Mouse (Mus musculus) liver, embryonic 16.5 days (tissue): ENCODE results near the gene Lrrc45. TPM values are rescaled to one million over a fixed set of nuclear protein-coding genes. Genes with fewer than 3 reads are reported as not detected.
A peak's percentile ranks its signal among the peaks of the same experiment; 100 is the strongest.

Experiments
- ATAC-seq: fragments of 200-750 bp; cut with Nextera tagmentation; 2 replicates; pipeline ENCODE4 v1.8.0; 2017; ENCODE audit warnings: low read depth, mild to moderate bottlenecking, moderate number of reproducible peaks, moderate library complexity
- H3K27ac ChIP-seq: fragments of 300-500 bp; sonication (generic); 2 replicates; pipeline ENCODE4 v1.5.1; 2014; ENCODE audit warnings: mild to moderate bottlenecking, low read length
- H3K27me3 ChIP-seq: fragments of 300-500 bp; sonication (generic); 2 replicates; pipeline ENCODE4 v1.6.1; 2014; ENCODE audit warnings: low read depth, low read length, mixed read lengths; ENCODE audit not compliant: control insufficient read depth, insufficient read depth
- H3K36me3 ChIP-seq: fragments of 300-500 bp; sonication (generic); 2 replicates; pipeline ENCODE4 v1.6.1; 2014; ENCODE audit warnings: mild to moderate bottlenecking; ENCODE audit not compliant: control insufficient read depth, insufficient read depth
- H3K4me1 ChIP-seq: fragments of 300-500 bp; sonication (generic); 2 replicates; pipeline ENCODE4 v1.6.1; 2014; ENCODE audit warnings: low read depth, low read length, mixed read lengths; ENCODE audit not compliant: control insufficient read depth
- H3K4me2 ChIP-seq: fragments of 300-500 bp; sonication (generic); 2 replicates; pipeline ENCODE4 v1.6.1; 2014; ENCODE audit warnings: low read depth, low read length, mixed read lengths
- H3K4me3 ChIP-seq: fragments of 300-500 bp; sonication (generic); 2 replicates; pipeline ENCODE4 v1.5.1; 2014; ENCODE audit warnings: low read depth, mild to moderate bottlenecking, low read length
- H3K9ac ChIP-seq: fragments of 300-500 bp; sonication (generic); 2 replicates; pipeline ENCODE4 v1.6.1; 2014; ENCODE audit warnings: low read depth, low read length
- H3K9me3 ChIP-seq: fragments of 300-500 bp; sonication (generic); replicated peaks from 2 replicates; pipeline ENCODE4 v1.6.1; 2016; ENCODE audit warnings: low read length; ENCODE audit not compliant: control insufficient read depth
- WGBS: fragments of 180-500 bp; shearing (Covaris S2); extraction: QIAGEN DNeasy Blood & Tissue Kit; methylation state at CpG from one replicate; pipeline ENCODE4 v1.1.7; 2014; ENCODE audit not compliant: insufficient replicate concordance; 5-methylcytosine and 5-hydroxymethylcytosine counted together
- polyA plus RNA-seq: library from polyadenylated mRNA; unstranded; fragments of >200 nt; fragmentation: Nextera tagmentation; extraction: Ambion mirVana; gene quantifications from 2 replicates; pipeline ENCODE4 v1.2.1, GENCODE M21; 2015

The Lrrc45 gene
- polyA plus RNA-seq, 1 experiment from 2014 or later, result 9.7 TPM

- no peak for ATAC-seq
- 76% methylated on average over 5 of the region's 5 CpGs for WGBS
- Histone ChIP-seq H3K36me3 (no peaks in the 10 kb centered on the region), H3K4me3 (no peak overlapping the region), H3K27me3 (no peaks in the 10 kb centered on the region), H3K9ac (no peak overlapping the region), H3K9me3 (no peaks in the 10 kb centered on the region), H3K4me1 (peaks cover 20% of the 10 kb centered on the region), H3K27ac (no peak overlapping the region), H3K4me2 (no peak overlapping the region)
Measured at GRCm38 (mm10) chr11:120710672-120711071, 3.1 kb upstream of the Lrrc45 start.

- no peak overlapping the region for H3K27ac ChIP-seq
- no peaks in the 10 kb centered on the region for H3K27me3 ChIP-seq
- WGBS, result 68% methylated on average over 8 of the region's 8 CpGs
- no peak overlapping the region for H3K9ac ChIP-seq
- H3K36me3 ChIP-seq, result no peaks in the 10 kb centered on the region
- H3K4me1 ChIP-seq, result peaks cover 20% of the 10 kb centered on the region
- H3K4me2 ChIP-seq, result peak overlapping the region; percentile 100; the same call in 1 of the 2 replicates
- no peak for ATAC-seq
- no peak overlapping the region for H3K4me3 ChIP-seq
- H3K9me3 ChIP-seq, result no peaks in the 10 kb centered on the region
Measured at GRCm38 (mm10) chr11:120711980-120712604, 1.6 kb upstream of the Lrrc45 start.

- no peaks in the 10 kb centered on the region for H3K9me3 ChIP-seq
- ATAC-seq, result peak; percentile 5
- peak overlapping the region; percentile 72 for H3K4me3 ChIP-seq
- H3K36me3 ChIP-seq, result no peaks in the 10 kb centered on the region
- H3K4me1 ChIP-seq, result peaks cover 20% of the 10 kb centered on the region
- under 1% methylated on average over 38 of the region's 38 CpGs for WGBS
- H3K4me2 ChIP-seq, result peak overlapping the region; percentile 100
- H3K27me3 ChIP-seq, result no peaks in the 10 kb centered on the region
- H3K27ac ChIP-seq, result peak overlapping the region; percentile 58
- peak overlapping the region; percentile 69 for H3K9ac ChIP-seq
Measured at GRCm38 (mm10) chr11:120712771-120713568, 755 bp upstream of the Lrrc45 start.

- peaks cover 20% of the 10 kb centered on the region for H3K4me1 ChIP-seq
- no peaks in the 10 kb centered on the region for H3K27me3 ChIP-seq
- WGBS, result 32% methylated on average over 10 of the region's 10 CpGs
- peak overlapping the region; percentile 68 for H3K4me3 ChIP-seq
- no peaks in the 10 kb centered on the region for H3K9me3 ChIP-seq
- H3K27ac ChIP-seq, result no peak overlapping the region
- no peak for ATAC-seq
- H3K36me3 ChIP-seq, result no peaks in the 10 kb centered on the region
- H3K9ac ChIP-seq, result peak overlapping the region; percentile 75
- peak overlapping the region; percentile 99 for H3K4me2 ChIP-seq
Measured at GRCm38 (mm10) chr11:120714546-120714945, 821 bp downstream of the Lrrc45 start.

- H3K9ac ChIP-seq, result no peak overlapping the region
- no peaks in the 10 kb centered on the region for H3K9me3 ChIP-seq
- H3K4me1 ChIP-seq, result peaks cover 20% of the 10 kb centered on the region
- H3K27me3 ChIP-seq, result no peaks in the 10 kb centered on the region
- no peak overlapping the region for H3K4me3 ChIP-seq
- no peak overlapping the region for H3K27ac ChIP-seq
- no peak overlapping the region for H3K4me2 ChIP-seq
- H3K36me3 ChIP-seq, result no peaks in the 10 kb centered on the region
- WGBS, result 79% methylated on average over 9 of the region's 9 CpGs
- no peak for ATAC-seq
Measured at GRCm38 (mm10) chr11:120715131-120715530, 1.4 kb downstream of the Lrrc45 start.

GRCm38 (mm10) chr11:120719242-120719641 is 5.5 kb downstream of the Lrrc45 start:
- Histone ChIP-seq H3K4me3 (no peak overlapping the region), H3K27me3 (peaks cover 24% of the 10 kb centered on the region), H3K36me3 (no peaks in the 10 kb centered on the region), H3K9ac (no peak overlapping the region), H3K4me1 (peaks cover 24% of the 10 kb centered on the region), H3K4me2 (no peak overlapping the region), H3K9me3 (no peaks in the 10 kb centered on the region), H3K27ac (no peak overlapping the region)
- WGBS, result 86% methylated on average over 9 of the region's 9 CpGs
- no peak for ATAC-seq

GRCm38 (mm10) chr11:120719841-120720376 is 6.2 kb downstream of the Lrrc45 start:
- no peaks in the 10 kb centered on the region for H3K36me3 ChIP-seq
- WGBS, result 76% methylated on average over 13 of the region's 13 CpGs
- no peak overlapping the region for H3K9ac ChIP-seq
- no peak for ATAC-seq
- no peak overlapping the region for H3K4me2 ChIP-seq
- no peaks in the 10 kb centered on the region for H3K9me3 ChIP-seq
- H3K4me3 ChIP-seq, result no peak overlapping the region
- no peak overlapping the region for H3K27ac ChIP-seq
- peaks cover 24% of the 10 kb centered on the region for H3K27me3 ChIP-seq
- peaks cover 18% of the 10 kb centered on the region for H3K4me1 ChIP-seq

GRCm38 (mm10) chr11:120720450-120720849 is 6.7 kb downstream of the Lrrc45 start:
- no peak; the same call in 1 of the 2 replicates for ATAC-seq
- Histone ChIP-seq H3K4me1 (peaks cover 17% of the 10 kb centered on the region), H3K4me3 (no peak overlapping the region), H3K27ac (no peak overlapping the region), H3K4me2 (0 out of 2 replicates have a peak overlapping the region, but pooled peaks have one; percentile 81), H3K9ac (no peak overlapping the region), H3K27me3 (peaks cover 24% of the 10 kb centered on the region), H3K36me3 (no peaks in the 10 kb centered on the region), H3K9me3 (no peaks in the 10 kb centered on the region)
- 8% methylated on average over 17 of the region's 17 CpGs for WGBS
